Mouse (Mus musculus) NIH3T3 (cell line): ENCODE data around the gene Ascl2.

Experiments used
- DNase-seq: peaks from one replicate; pipeline ENCODE4 v3.0.0-alpha.2; 2012; ENCODE audit warnings: low read depth

The Ascl2 gene

GRCm38 (mm10) chr7:142917659-142918058 is 51.4 kb downstream of the Ascl2 start:
- DNase-seq = no peak
